Mouse (Mus musculus) thymus, postnatal 0 days (tissue): ENCODE data around the gene Tpo. TPM values are rescaled to one million over a fixed set of nuclear protein-coding genes. Genes with fewer than 3 reads are reported as not detected.
A peak's percentile ranks its signal among the peaks of the same experiment; 100 is the strongest.

ENCODE experiments used
- DNase-seq: peaks from one replicate; pipeline ENCODE4 v3.0.0-alpha.2; 2015; ENCODE audit warnings: low spot score
- polyA plus RNA-seq: library from polyadenylated mRNA; unstranded; fragments of >200 nt; fragmentation: Nextera tagmentation; extraction: Ambion mirVana; gene quantifications from 2 replicates; pipeline ENCODE4 v1.2.1, GENCODE M21; 2015

Gene Tpo
- not detected in 2 replicates for polyA plus RNA-seq

DNA sequence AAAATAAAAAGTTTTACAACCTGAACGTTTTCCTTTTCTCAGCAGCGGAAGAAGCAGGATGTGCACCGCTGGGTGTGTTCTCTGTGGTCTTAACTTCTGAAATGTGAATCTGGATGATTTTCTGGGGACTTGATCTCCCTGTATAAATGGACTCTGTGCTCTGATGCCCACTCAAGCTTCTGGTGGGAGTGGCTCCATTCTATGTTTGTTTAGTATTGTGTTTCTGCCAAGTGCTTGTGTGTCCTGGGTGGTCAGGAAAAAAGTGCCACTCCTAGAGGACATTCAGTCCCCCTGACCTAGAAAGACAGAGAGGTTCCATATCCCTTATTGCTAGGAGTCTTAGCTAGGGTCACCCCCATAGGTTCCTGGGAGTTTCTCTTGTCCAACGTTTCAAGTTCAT lies at the start of gene Tpo:
Tpo (minus strand) TSS at position 101 of the 400 bp plus-strand sequence.
- DNase-seq, result no peak

DNA sequence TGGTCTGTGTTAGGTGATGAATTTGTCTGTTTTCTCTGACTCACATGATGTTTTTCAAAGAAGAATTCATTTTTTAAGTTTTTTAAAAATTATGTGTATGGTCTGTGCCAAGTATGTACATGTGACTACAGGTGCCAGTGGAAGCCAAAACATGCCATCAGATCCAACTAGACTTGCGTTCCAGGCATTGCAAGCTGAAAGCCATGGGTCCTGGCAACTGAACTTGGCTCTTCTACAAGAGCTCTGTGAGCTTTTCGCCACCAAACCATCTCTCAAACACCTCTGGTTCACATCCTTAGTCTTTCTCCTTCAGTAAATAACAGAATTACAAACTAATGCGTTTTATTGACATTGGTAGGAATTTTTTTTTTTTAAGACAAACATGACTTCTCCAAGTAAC lies 49.3 kb upstream of the Tpo start:
- no peak for DNase-seq

DNA sequence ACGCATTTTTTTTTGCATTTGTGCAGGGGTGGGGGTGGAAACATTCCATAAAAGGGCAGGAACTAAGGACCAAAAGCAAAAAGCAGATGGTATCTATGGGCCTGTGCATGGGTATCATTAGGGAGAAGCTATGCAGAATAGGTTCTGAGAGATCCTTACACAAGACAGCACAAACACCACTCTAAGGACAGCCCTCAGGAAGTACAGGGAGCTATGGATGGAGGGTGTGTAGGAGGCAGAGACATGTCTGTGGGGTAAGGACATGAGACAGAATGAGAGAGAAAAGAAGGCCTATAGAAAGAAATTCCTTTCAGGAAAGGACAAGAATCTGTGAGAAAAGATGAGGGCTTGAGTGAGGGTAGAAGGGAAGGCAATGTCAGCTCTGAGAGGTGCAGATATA lies 47.2 kb upstream of the Tpo start:
- DNase-seq, result no peak

DNA sequence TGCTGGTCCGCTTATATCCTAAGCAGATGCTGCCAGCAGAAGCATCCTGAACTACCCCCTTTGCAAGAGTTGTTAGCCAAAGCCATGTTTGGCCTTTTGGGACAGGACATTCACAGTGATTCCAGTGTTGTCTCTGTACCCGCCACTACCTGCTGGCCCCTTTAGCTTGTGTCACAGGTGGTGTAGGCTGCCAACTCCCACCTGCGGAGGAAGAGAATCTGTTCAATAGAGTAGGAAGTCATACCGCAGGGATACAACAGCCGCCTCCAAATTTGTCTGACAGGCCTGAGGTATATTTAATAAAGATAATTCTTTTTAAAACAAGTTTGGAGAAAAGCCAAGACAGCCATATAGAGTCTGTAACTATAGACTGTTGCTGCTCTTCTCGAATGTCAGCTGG lies 45.5 kb upstream of the Tpo start:
- DNase-seq, result no peak

DNA sequence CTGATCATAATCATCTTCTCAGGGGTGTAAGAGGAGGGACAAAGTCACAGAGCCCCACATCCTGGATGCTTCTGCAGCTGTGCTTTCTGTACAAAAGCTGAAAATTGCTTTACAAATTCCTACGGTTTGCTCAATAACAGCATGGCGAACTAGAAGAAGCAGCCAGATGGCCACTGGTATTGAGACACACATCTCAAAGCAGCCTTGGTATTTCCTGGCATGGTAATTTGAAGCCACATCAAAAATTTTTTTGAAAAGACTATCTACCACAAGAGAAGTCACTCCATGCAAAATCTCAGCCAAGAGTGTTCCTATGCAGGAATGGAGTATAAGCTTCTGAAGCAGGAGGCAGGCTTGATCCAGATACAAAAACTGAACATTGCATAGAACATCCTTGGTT lies 45.1 kb upstream of the Tpo start:
- DNase-seq, result no peak

DNA sequence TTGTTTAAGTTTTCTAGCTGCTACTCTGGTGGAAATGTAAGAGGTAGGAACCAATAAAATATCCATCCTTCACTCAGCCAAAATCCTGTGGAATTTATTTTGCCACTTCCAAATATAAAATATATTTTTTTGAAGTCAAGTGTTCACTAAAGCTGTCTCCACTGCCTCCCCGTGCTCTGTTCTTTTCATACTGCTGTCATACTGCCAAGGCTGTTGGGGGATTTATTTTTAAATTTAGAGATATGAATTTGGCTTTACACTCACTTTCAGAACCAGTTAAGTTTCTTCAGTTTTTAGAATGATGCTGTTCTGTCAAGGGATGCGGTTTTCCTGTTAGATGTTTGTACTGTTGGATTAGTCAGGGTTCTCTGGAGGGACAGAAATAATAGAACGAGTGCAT lies 36.1 kb upstream of the Tpo start:
- DNase-seq, result no peak

DNA sequence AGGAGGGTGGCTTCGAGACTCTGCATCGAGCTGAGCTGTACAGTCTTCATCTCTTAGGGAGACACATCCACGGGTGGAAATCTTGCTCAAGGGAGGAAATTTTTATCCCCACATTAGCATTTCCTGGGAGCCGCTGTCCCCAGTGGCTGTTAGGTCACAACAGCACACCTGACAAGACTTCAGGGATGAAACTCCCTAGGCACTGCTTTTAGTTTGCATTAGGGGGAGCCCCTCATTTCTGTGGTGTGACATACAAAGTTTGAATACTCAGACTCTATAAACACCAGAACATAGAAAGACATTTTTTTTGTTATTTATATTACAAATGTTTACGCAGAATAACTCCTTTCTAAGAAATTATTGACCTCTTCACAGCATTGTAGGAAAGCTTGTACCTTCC lies 32.1 kb upstream of the Tpo start:
- no peak for DNase-seq

DNA sequence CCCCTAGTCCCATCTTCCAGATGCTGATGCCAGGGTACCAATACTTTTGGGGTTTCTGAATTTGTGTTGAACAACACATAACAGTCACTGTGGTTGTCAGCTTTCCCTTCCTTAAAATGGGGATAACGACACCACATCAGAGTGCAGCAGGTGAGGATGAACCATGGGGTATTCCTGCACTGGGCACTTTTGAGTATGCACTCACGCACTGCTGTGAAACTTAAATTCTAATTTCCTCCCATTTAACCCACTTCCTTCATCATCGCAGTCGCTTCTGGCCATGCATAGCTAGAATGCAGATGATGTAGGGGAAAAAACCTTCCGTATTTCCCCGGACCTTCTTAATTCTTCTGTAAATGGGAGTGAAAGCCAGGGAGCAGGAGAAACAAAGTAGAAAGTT lies 31.6 kb upstream of the Tpo start:
- no peak for DNase-seq

DNA sequence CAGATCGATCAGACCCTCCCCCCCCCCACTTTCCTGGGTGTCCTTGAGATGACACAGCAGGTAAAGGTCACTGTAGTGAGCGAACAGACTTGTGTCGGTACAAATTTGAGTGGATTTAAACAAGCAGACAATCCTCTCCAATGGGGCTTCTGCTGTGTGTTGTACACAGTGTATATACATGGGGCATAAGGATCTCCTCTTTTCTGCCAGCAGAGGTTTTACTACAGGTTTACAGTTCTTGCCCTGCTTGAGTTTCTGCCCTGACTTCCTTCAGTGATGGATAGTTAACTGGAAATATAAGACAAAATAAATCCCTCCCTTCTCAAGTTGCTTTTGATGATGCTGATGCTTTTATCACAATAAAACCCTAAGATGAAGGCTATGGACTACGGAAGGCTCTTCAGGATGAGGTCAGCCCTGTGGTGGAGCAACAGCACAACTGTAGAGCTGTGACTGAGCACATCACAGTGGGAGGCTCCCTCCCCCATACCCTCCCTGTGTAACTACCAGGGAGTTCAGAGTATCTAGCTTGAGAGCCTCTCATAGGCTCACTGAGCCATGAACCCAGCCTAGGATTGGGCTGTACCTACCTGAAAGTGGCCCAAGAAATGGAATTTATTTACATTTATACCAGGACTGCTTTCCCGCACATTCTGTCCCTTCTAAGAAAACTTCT lies 29.4 kb upstream of the Tpo start:
- DNase-seq, result no peak

DNA sequence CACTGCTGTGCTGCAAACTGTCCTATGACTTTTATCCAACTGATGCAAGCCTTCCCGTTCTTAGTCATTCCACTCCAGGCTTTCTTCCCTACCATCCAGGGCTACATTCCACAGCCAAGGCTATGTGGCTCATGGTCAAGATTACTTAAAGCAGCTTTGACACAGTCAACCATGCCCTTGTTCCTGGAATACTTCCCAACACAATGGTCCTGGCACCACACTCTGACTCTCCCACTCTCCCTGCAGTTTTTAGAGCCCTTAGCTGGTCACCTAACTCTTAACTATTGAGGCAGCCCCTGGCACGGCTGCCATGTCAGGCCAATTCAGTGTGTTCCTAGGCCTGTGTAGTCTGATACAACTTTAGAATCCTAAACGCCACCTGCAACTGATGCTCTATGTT lies 28.1 kb upstream of the Tpo start:
- DNase-seq, result no peak

DNA sequence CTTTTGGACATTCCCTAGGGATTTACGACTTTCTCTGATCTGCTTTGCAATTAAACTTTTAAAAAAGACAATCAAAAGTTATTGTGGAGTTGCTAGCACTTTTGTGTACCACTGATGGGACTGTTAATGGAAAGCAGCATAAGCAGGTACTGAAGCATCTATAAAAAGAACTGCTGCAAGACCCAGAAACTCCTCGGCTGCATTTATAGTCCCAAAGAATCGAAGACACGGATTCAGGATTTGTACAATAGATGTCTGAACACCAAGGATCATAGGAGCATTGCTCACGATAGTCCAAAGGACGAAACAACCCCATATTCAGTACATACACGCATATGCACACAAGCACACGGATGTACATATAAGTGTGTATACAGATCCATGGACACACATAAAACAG lies 27.4 kb upstream of the Tpo start:
- no peak for DNase-seq

DNA sequence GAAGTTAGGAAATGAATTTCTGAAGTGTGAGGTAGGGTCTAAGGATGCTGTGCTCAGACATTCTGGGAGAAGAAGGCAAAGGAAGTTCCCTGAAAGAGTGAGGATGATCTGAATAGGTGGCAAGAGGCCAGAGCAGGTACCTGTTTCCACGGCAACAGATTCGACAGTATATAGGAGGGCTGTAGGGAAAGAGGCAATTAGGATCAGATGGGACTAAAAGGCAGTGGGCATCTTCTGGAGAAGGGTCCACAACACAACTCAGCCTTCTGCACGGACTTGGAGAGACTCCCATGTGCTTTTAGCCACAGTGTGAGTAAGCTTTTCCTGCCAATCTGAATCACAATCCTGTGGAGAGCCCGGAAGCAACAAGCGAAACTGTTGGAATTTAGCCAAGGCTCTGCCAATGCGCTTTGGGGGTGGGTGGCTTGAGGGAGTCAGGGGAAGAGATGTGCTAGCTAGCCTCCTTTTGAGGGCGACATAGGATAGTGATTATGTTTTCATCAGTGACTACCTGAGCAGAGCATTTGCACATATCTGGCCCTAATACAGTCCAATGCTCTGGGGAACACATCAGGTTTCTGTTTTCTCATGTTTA lies 21.8 kb upstream of the Tpo start:
- DNase-seq, result no peak

DNA sequence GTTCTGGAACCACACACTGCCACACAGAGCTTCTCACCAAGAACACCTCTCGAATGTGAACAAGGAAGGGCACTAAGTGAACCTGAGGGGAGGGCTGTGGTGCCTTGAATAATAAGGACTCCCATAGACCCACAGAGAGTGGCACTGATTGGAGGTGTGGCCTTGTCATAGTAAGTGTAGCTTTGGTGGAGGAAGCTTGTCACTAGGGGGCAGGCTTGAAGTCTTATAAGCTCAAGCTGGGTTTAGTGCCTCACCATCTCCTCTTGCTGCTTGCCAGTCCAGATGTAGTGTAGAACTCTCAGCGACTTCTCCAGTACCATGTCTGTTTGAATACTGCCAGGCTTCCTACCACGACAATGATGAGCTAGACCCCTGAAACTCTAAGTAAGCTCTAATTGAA lies 9.7 kb upstream of the Tpo start:
- no peak for DNase-seq

DNA sequence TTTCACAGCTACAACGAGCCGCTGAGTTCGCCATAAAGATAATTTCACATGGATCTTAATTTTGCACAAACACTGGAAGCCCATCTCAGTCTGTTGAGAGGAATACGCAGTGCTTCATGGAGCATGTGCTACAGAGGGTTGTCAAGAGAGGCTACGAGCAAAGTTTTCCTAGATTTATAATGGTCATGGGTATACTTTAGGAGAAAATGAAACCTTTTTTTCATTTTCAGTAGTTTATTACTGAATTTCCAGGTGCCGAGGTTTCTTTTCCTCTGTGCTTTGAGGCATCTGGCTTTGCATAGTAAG lies 3.1 kb downstream of the Tpo start:
- no peak for DNase-seq

DNA sequence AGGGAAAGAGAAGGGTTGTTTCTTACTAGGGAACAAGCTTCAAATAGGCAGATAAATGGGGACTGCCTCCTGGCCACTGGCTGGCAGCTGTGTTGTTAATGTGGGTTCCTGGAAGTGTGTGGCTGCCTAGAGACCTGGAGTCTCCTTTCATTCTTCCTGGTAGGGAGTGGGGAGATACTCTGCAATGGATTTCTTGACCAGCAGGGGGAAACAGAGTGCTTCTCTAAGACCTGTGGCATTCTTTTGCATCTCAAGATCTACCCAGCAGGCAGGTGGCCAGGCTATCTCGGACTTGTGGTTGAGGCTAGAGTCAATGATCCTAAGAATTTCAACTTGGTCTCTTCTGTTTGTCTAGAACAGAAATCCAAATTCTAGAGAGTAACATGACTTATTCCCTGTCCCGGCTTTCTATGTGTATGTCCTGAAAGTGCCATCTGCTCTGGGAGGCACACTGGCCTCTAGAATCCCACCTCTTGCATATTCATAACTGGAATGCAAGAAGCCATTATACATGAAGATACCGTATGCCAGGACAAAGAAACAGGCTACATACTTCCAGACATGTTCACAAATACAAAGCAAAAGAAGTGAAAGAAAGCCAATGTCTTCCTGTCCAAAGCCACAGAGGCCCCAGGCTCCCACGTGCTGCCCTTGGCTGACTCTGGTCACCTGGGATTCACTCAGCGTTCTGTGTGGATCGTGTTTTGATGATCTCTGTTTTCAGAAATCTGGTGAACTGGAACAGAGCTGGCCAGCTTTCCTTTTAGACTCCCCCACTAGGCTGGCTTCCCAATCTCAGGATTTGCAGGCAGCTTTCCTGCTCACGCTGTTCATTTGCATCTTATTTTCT lies 3.6 kb downstream of the Tpo start:
- peak; percentile 4 for DNase-seq

DNA sequence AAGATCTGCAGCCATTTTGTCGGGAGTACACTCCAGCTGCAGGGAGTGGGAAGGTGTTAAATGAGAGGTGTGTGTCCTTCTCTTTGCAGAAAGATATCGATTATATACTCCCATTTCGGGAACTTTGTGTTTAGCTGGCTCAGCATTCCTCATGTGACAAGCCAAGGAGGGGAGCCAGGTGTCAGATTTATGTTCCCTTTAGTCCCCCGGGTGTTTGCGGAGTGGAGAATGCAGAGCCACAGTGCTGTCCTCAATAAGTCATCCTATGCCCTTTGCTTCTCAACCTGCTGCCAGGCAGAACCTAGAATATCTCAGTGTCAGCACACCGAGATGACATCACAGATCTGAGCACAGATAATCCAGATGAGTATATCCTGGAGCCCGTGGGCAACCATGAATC lies 10.1 kb downstream of the Tpo start:
- no peak for DNase-seq

DNA sequence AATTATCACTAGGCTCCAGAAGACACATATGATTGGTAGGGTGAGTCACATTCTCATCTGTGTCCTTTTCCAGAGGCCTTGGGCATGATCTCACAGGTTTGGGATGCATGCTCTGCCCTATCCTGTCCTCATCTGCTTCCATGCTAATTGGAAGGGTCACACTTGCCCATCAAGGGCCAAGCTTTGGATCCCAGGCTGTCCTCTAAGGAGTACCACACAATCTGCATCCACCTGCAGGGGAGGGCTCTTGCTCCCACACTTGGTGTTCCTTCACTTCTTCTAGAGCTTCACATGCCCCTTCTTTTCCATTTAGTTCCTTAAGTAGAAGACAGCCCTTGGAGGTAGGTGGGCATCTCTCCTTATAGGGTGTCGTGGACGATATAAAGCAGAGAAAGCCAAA lies 20.2 kb downstream of the Tpo start:
- no peak for DNase-seq

DNA sequence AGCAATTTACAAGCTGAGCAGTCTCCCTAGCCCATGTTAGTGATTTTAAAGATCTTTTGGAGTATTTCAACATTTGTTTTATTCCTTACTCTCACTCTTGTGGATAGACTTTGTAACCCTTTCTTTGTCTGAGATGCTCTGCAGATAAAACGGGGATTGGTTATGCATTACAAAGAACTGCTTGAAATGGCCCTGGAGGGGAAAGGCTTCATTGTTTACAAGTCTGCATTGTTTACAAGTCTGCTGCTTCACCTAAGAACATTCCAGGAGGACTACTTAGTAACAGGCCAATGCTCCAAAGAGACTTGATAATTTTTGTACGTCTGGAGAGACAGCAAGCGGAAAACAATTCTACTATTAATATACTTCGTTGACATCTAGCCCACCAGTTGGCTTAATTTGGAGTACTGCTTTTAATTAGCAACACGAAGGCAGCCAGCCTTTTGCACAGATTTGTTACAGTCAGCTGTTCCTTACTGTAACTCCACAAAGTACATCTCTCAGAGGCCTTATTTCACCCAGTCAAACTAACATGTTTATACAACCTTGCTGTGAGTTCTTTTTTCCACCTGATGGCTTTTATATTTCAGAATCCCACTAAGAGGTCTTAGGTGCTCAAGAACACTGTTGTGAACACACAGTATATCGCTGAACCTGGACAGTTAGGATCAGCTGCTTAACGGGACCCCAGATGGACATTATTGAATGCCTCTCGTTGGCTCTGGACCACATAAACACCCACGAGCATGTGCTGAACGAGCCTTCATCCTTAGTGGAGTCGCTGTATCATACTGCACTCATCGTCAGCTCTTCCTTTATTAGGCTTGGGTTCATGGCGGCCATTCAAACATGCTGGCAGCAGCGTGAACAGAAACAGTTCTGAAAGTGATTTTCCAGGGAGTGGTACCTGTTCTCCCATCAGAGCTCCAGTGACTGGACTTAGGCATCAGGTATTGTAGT lies 22.5 kb downstream of the Tpo start:
- DNase-seq, result no peak

DNA sequence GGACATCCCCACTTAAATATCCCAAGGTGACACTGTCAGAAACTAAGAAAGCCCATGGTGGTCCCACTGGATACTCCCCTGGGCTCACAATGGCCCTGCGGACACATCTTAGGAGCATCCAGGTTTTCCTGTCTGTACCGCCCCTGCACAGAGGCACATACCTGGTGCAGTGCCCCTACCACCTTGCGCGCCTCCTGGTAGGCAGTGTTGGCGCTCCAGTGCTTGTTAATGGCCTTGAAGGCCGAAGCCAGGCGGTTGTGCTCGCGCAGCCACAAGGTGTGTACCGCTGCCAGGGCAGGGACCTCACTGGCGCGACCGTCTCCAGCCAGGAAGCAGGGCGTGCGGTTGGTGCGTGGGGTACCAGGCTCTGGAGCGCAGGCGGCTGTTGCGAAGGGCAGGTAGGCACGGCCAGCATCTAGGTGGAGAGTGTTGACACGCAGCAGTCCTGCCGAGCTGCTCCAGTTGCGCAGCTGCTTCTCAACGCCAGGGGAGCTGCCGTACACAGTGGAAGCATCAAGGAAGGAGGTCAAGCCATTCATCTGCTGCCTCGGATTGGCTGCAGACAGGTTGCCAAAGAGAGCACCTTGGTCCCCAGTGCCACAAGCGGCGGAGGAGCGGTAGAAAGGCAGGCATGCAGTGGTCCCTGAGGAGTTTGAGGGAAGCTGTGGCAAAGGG lies 29.4 kb downstream of the Tpo start:
- DNase-seq, result no peak

DNA sequence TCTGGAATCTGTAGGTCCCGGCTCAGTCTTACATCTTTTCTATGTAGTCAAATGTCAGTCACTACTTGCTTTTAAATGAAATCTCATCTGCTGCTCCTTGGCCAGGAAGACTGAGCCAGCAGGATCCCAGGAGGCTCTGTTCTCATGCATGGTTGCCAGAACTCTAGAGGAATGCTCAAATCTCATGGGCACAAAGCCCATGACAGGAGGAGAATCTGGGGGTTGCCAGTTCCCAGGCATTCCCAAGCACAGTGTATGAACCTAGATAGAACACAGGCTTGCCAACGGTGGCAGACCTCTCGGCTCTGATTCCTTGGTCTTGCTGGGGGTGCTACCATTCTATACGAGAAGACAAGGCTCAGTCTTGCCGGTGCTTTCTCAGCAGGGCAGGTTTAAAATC lies 40.3 kb downstream of the Tpo start:
- no peak for DNase-seq

DNA sequence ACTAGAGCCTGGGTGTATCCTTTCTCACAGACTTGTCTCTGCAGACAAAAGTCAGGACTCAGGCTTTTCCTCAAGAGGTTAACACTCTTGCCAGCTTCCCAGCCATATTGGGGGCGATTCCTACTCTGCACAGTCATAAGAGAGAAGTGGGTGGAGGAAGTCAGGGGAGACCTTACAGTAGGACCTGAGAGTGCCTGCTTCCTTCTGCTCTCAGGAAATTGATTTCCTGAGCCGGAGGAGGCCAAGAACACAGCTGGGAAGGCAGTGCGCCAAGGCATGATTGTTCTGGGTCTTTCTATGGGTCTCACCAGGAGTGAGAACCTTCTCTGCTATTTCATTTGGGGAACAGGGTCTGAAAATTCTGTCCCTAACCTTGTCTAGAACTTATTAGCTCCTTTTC lies 48.5 kb downstream of the Tpo start:
- no peak for DNase-seq
